Mouse (Mus musculus) cerebellum, adult 11 months (tissue): ENCODE results near the gene Matn1.

Experiments
- DNase-seq: peaks from one replicate; pipeline ENCODE4 v3.0.0; 2022

Gene Matn1

GRCm38 (mm10) chr4:130944112-130944511 is at the start of gene Matn1:
TSS of gene Matn1 (plus strand) at chr4:130944385.
- DNase-seq: no peak

GRCm38 (mm10) chr4:130895701-130896100 is 48.5 kb upstream of the Matn1 start:
- DNase-seq: no peak

GRCm38 (mm10) chr4:130896372-130896771 is 47.8 kb upstream of the Matn1 start:
- no peak for DNase-seq

- no peak for DNase-seq
Observed at GRCm38 (mm10) chr4:130899383-130899781, 44.8 kb upstream of the Matn1 start.

GRCm38 (mm10) chr4:130899782-130900427 is 44.3 kb upstream of the Matn1 start:
- DNase-seq: no peak

GRCm38 (mm10) chr4:130900746-130901145 is 43.4 kb upstream of the Matn1 start:
- no peak for DNase-seq

- no peak for DNase-seq
Observed at GRCm38 (mm10) chr4:130902289-130902781, 41.9 kb upstream of the Matn1 start.

GRCm38 (mm10) chr4:130905025-130905424 is 39.2 kb upstream of the Matn1 start:
- no peak for DNase-seq

- no peak for DNase-seq
Observed at GRCm38 (mm10) chr4:130905882-130906281, 38.3 kb upstream of the Matn1 start.

- DNase-seq: peak; percentile 48
Observed at GRCm38 (mm10) chr4:130906296-130906695, 37.9 kb upstream of the Matn1 start.

- no peak for DNase-seq
Observed at GRCm38 (mm10) chr4:130907200-130908069, 36.8 kb upstream of the Matn1 start.

GRCm38 (mm10) chr4:130908133-130908532 is 36.1 kb upstream of the Matn1 start:
- no peak for DNase-seq

- DNase-seq: no peak
Observed at GRCm38 (mm10) chr4:130909167-130909874, 34.9 kb upstream of the Matn1 start.

- DNase-seq: no peak
Observed at GRCm38 (mm10) chr4:130910666-130911065, 33.5 kb upstream of the Matn1 start.

GRCm38 (mm10) chr4:130912626-130913025 is 31.6 kb upstream of the Matn1 start:
- no peak for DNase-seq

GRCm38 (mm10) chr4:130913077-130913476 is 31.1 kb upstream of the Matn1 start, which contains the start of gene Laptm5:
TSS of gene Laptm5 (plus strand) at chr4:130913125.
- no peak for DNase-seq

GRCm38 (mm10) chr4:130913511-130913910 is 30.7 kb upstream of the Matn1 start:
- no peak for DNase-seq

GRCm38 (mm10) chr4:130914011-130914410 is 30.2 kb upstream of the Matn1 start:
- DNase-seq: no peak

- no peak for DNase-seq
Observed at GRCm38 (mm10) chr4:130914527-130914926, 29.7 kb upstream of the Matn1 start.

- no peak for DNase-seq
Observed at GRCm38 (mm10) chr4:130915006-130915667, 29.0 kb upstream of the Matn1 start.

- DNase-seq: no peak
Observed at GRCm38 (mm10) chr4:130915668-130916035, 28.5 kb upstream of the Matn1 start.

GRCm38 (mm10) chr4:130916639-130917038 is 27.5 kb upstream of the Matn1 start:
- DNase-seq: no peak

GRCm38 (mm10) chr4:130917564-130917963 is 26.6 kb upstream of the Matn1 start:
- DNase-seq: no peak
